Mouse (Mus musculus) MEL (cell line): ENCODE measurements around the gene Cpne8. TPM values are rescaled to one million over a fixed set of nuclear protein-coding genes. Genes with fewer than 3 reads are reported as not detected.

ENCODE experiments used
- DNase-seq: peaks from one replicate; pipeline ENCODE4 v3.0.0; 2011; ENCODE audit warnings: low read depth, low spot score
- H3K27ac ChIP-seq: 2 replicates; pipeline ENCODE4 v1.5.1; 2012; ENCODE audit warnings: low read depth, mild to moderate bottlenecking, control low read depth, low read length, moderate library complexity; ENCODE audit not compliant: control insufficient read depth
- H3K27me3 ChIP-seq, 2 experiments: fragments of 150-350 bp in 1 of 2; sonication (generic) in 1 of 2; 2 replicates each; pipeline ENCODE4 v1.6.1; 2012; ENCODE audit warnings: low read length in 2 of 2, mild to moderate bottlenecking in 2 of 2, improper control_type of control experiment in 1 of 2, moderate library complexity in 1 of 2; ENCODE audit not compliant: insufficient read depth in 2 of 2, control insufficient read depth in 1 of 2
- H3K36me3 ChIP-seq, 2 experiments: 2 replicates each; pipeline ENCODE4 v1.6.1; 2012 to 2014; ENCODE audit warnings: low read length in 2 of 2, improper control_type of control experiment in 1 of 2, inconsistent platforms in 1 of 2, mild to moderate bottlenecking in 1 of 2; ENCODE audit not compliant: insufficient read depth in 2 of 2, control insufficient read depth in 1 of 2
- H3K4me1 ChIP-seq, 2 experiments: fragments of 150-350 bp in 1 of 2; sonication (generic) in 1 of 2; 2 replicates each; pipeline ENCODE4 v1.6.1; 2012; ENCODE audit warnings: low read length in 2 of 2, improper control_type of control experiment in 1 of 2, mild to moderate bottlenecking in 1 of 2; ENCODE audit not compliant: insufficient read depth in 2 of 2, control insufficient read depth in 1 of 2
- H3K4me3 ChIP-seq, 2 experiments: fragments of 150-350 bp in 1 of 2; sonication (generic) in 1 of 2; 2 replicates each; pipeline ENCODE4 v1.5.1; 2012; ENCODE audit warnings: low read depth in 2 of 2, low read length in 2 of 2, mild to moderate bottlenecking in 2 of 2, moderate library complexity in 2 of 2, control low read depth in 1 of 2, improper control_type of control experiment in 1 of 2; ENCODE audit not compliant: control insufficient read depth in 1 of 2, insufficient read depth in 1 of 2
- H3K79me2 ChIP-seq: 2 replicates; pipeline ENCODE4 v1.6.1; 2012; ENCODE audit warnings: mild to moderate bottlenecking, low read length, moderate library complexity; ENCODE audit not compliant: control insufficient read depth, poor library complexity, insufficient read depth
- H3K9ac ChIP-seq: 2 replicates; pipeline ENCODE4 v1.6.1; 2012; ENCODE audit warnings: low read depth, mild to moderate bottlenecking, control low read depth, low read length, moderate library complexity; ENCODE audit not compliant: control insufficient read depth, poor library complexity, severe bottlenecking
- H3K9me3 ChIP-seq: fragments of 150-350 bp; sonication (generic); replicated peaks from 2 replicates; pipeline ENCODE4 v1.6.1; 2012; ENCODE audit warnings: mild to moderate bottlenecking, low read length, improper control_type of control experiment, moderate library complexity; ENCODE audit not compliant: insufficient read depth
- BHLHE40 ChIP-seq: IDR thresholded peaks from 2 replicates; pipeline ENCODE4 v1.6.1; 2012; ENCODE audit warnings: low read depth, mild to moderate bottlenecking, inconsistent platforms, low read length, improper control_type of control experiment, borderline replicate concordance
- CHD1 ChIP-seq: IDR thresholded peaks from 2 replicates; pipeline ENCODE4 v1.6.1; 2012; ENCODE audit warnings: low read depth, mild to moderate bottlenecking, inconsistent platforms, low read length, improper control_type of control experiment
- E2F4 ChIP-seq: IDR thresholded peaks from 2 replicates; pipeline ENCODE4 v1.6.1; 2011; ENCODE audit warnings: low read depth, low read length, improper control_type of control experiment, borderline replicate concordance
- ELF1 ChIP-seq: IDR thresholded peaks from 2 replicates; pipeline ENCODE4 v1.6.1; 2014; ENCODE audit warnings: low read depth, mild to moderate bottlenecking, inconsistent platforms, low read length, improper control_type of control experiment, moderate library complexity
- EP300 ChIP-seq, 2 experiments: IDR thresholded peaks; 2 replicates each; pipeline ENCODE4 v1.6.1; 2011; ENCODE audit warnings: improper control_type of control experiment in 2 of 2, low read length in 2 of 2, low read depth in 1 of 2, mild to moderate bottlenecking in 1 of 2
- ETS1 ChIP-seq: IDR thresholded peaks from 2 replicates; pipeline ENCODE4 v1.6.1; 2012; ENCODE audit warnings: low read depth, mild to moderate bottlenecking, inconsistent platforms, low read length, improper control_type of control experiment, moderate library complexity
- GABPA ChIP-seq: IDR thresholded peaks from 2 replicates; pipeline ENCODE4 v1.6.1; 2012; ENCODE audit warnings: low read depth, mild to moderate bottlenecking, inconsistent platforms, low read length, improper control_type of control experiment, moderate library complexity
- GATA1 ChIP-seq: IDR thresholded peaks from 2 replicates; pipeline ENCODE4 v1.6.1; 2011; ENCODE audit warnings: low read depth, low read length, improper control_type of control experiment
- HCFC1 ChIP-seq: IDR thresholded peaks from 2 replicates; pipeline ENCODE4 v1.6.1; 2012; ENCODE audit warnings: low read depth, mild to moderate bottlenecking, inconsistent platforms, low read length, improper control_type of control experiment, moderate library complexity
- MAFK ChIP-seq: IDR thresholded peaks from 2 replicates; pipeline ENCODE4 v1.6.1; 2011; ENCODE audit warnings: low read depth, mild to moderate bottlenecking, low read length, improper control_type of control experiment, borderline replicate concordance
- MAX ChIP-seq: IDR thresholded peaks from 2 replicates; pipeline ENCODE4 v1.6.1; 2011; ENCODE audit warnings: low read length, improper control_type of control experiment
- MAZ ChIP-seq: IDR thresholded peaks from 2 replicates; pipeline ENCODE4 v1.6.1; 2012; ENCODE audit warnings: low read depth, mild to moderate bottlenecking, inconsistent platforms, low read length, improper control_type of control experiment
- MYB ChIP-seq: IDR thresholded peaks from 2 replicates; pipeline ENCODE4 v1.6.1; 2011; ENCODE audit warnings: mild to moderate bottlenecking, low read depth, low read length, improper control_type of control experiment
- MYC ChIP-seq: IDR thresholded peaks from 2 replicates; pipeline ENCODE4 v1.6.1; 2011; ENCODE audit warnings: low read depth, mild to moderate bottlenecking, low read length, improper control_type of control experiment, moderate library complexity
- NRF1 ChIP-seq: IDR thresholded peaks from 2 replicates; pipeline ENCODE4 v1.6.1; 2014; ENCODE audit warnings: low read depth, mild to moderate bottlenecking, inconsistent platforms, low read length, improper control_type of control experiment, moderate library complexity; ENCODE audit not compliant: poor library complexity, insufficient read depth, severe bottlenecking
- POLR2AphosphoS5 ChIP-seq: IDR thresholded peaks from 2 replicates; pipeline ENCODE4 v1.6.1; 2012; ENCODE audit warnings: low read depth, borderline replicate concordance, mild to moderate bottlenecking, inconsistent platforms, low read length, moderate library complexity, mixed read lengths
- RAD21 ChIP-seq: IDR thresholded peaks from 2 replicates; pipeline ENCODE4 v1.6.1; 2011; ENCODE audit warnings: mild to moderate bottlenecking, low read depth, low read length, improper control_type of control experiment
- RCOR1 ChIP-seq: IDR thresholded peaks from 2 replicates; pipeline ENCODE4 v1.6.1; 2012; ENCODE audit warnings: low read depth, mild to moderate bottlenecking, inconsistent platforms, low read length, improper control_type of control experiment
- SMC3 ChIP-seq: IDR thresholded peaks from 2 replicates; pipeline ENCODE4 v1.6.1; 2011; ENCODE audit warnings: low read depth, low read length, improper control_type of control experiment
- TBP ChIP-seq: IDR thresholded peaks from 2 replicates; pipeline ENCODE4 v1.8.0; 2011; ENCODE audit warnings: low read depth, low read length, improper control_type of control experiment
- TCF12 ChIP-seq: IDR thresholded peaks from 2 replicates; pipeline ENCODE4 v1.6.1; 2014; ENCODE audit warnings: low read depth, mild to moderate bottlenecking, inconsistent platforms, low read length, improper control_type of control experiment, moderate library complexity
- USF1 ChIP-seq: IDR thresholded peaks from 2 replicates; pipeline ENCODE4 v1.6.1; 2014; ENCODE audit warnings: low read depth, mild to moderate bottlenecking, inconsistent platforms, low read length, improper control_type of control experiment, moderate library complexity
- USF2 ChIP-seq, 2 experiments: IDR thresholded peaks; 2 replicates each; pipeline ENCODE4 v1.6.1; 2011 to 2012; ENCODE audit warnings: improper control_type of control experiment in 2 of 2, low read length in 2 of 2, borderline replicate concordance in 1 of 2, inconsistent platforms in 1 of 2, low read depth in 1 of 2, mild to moderate bottlenecking in 1 of 2; ENCODE audit not compliant: insufficient read depth in 1 of 2
- ZC3H11A ChIP-seq: IDR thresholded peaks from 2 replicates; pipeline ENCODE4 v1.6.1; 2012; ENCODE audit warnings: low read depth, mild to moderate bottlenecking, inconsistent platforms, low read length, improper control_type of control experiment
- ZMIZ1 ChIP-seq: IDR thresholded peaks from 2 replicates; pipeline ENCODE4 v1.6.1; 2012; ENCODE audit warnings: low read depth, mild to moderate bottlenecking, inconsistent platforms, low read length, improper control_type of control experiment, moderate library complexity
- ZNF384 ChIP-seq: IDR thresholded peaks from 2 replicates; pipeline ENCODE4 v1.6.1; 2012; ENCODE audit warnings: low read depth, mild to moderate bottlenecking, inconsistent platforms, low read length, improper control_type of control experiment
- polyA plus RNA-seq, 2 experiments: library from polyadenylated mRNA; stranded (reverse) in 1 of 2; unstranded in 1 of 2; fragments of >175 nt in 1 of 2; fragments of >200 nt in 1 of 2; gene quantifications; 2 replicates each; pipeline versions ENCODE4 v1.2.1 to v1.2.4; 2012; ENCODE audit warnings: low replicate concordance in 2 of 2, low read depth in 1 of 2; ENCODE audit not compliant: insufficient read length in 2 of 2, insufficient read depth in 1 of 2, missing spikeins in 1 of 2
- total RNA-seq: library from RNA; depleted of rRNA; stranded (reverse); fragments of 300-350 nt; gene quantifications from 2 replicates; pipeline ENCODE4 v1.2.3, GENCODE M21; 2012

Gene Cpne8
- total and polyA plus RNA-seq, 3 experiments = 18.5 to 50.4 TPM; not detected in 1

DNA sequence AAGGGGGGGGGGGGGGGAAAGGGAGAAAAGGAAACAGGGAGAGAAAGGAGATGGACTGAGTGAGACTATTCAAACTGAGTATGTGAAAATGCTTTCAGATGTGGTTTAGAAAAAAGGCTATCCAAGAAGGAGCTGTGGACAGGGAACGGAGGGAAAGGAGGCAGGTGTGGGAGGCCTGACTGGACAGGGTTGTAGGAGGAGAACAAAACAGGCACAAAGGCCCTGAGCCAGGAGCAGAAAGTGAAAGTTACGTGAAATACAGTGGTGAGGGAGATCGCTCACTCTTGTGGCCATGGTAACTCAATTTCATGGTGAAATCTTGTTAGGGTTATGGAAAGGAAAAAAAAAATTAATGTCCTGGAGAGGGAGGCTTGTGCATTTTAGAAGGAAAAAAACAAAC lies 14.6 kb downstream of the Cpne8 start:
- TF ChIP-seq BHLHE40 = no peak
- TF ChIP-seq MAX = no peak
- no peak for TF ChIP-seq RCOR1
- no peak for TF ChIP-seq USF1
- no peak for TF ChIP-seq MAZ
- no peak for TF ChIP-seq ZC3H11A
- no peak for TF ChIP-seq MYB
- TF ChIP-seq USF2 (IDR thresholded peaks at IDR 0.05; ENCODE audit: borderline replicate concordance in 1 of 2, insufficient read depth in 1 of 2, low read depth in 1 of 2, low read length in 2 of 2) = no peak
- no peak for TF ChIP-seq MYC
- TF ChIP-seq EP300 (IDR thresholded peaks at IDR 0.05; ENCODE audit: low read depth in 1 of 2, low read length in 2 of 2) = no peak
- no peak for TF ChIP-seq TBP
- no peak for TF ChIP-seq HCFC1
- Histone ChIP-seq H3K9me3 (no peaks in the 10 kb centered on the region), H3K9ac (no peak overlapping the region), H3K36me3 (no peaks in the 10 kb centered on the region), H3K79me2 (no peaks in the 10 kb centered on the region), H3K4me1 (no peaks in the 10 kb centered on the region), H3K27me3 (no peaks in the 10 kb centered on the region), H3K27ac (no peak overlapping the region), H3K4me3 (no peak overlapping the region)
- no peak for DNase-seq

DNA sequence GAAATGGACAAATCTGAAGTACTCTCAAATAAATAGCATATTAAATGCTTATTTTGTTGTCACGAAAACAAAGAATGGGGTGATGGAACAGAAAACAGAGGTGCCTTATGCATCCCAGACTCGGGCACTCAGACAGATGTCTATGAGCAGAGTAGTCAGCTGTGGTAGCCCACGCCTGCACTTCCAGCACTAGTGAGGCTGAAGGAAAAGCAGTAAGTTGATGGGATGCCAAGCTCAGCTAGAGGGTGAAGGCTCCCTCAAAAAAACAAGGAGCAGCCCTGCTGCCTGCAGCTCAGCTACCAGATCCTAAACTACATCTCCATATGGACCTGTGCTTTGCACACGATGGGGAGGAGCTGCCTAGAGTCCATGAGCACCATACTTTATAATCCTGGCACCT lies 15.6 kb downstream of the Cpne8 start:
- Histone ChIP-seq H3K79me2 (no peaks in the 10 kb centered on the region), H3K27me3 (no peaks in the 10 kb centered on the region)
- TF ChIP-seq TBP (no peak), MAX (no peak), E2F4 (no peak), NRF1 (no peak), MAFK (no peak), ZC3H11A (no peak), RCOR1 (no peak), BHLHE40 (no peak), ZNF384 (no peak), ZMIZ1 (no peak), ETS1 (no peak), MYB (no peak), GATA1 (no peak), CHD1 (no peak), SMC3 (no peak), ELF1 (no peak), RAD21 (no peak), POLR2AphosphoS5 (no peak), TCF12 (no peak), GABPA (no peak)
- TF ChIP-seq, all 39 proteins: peak for 0
- no peak overlapping the region for H3K9ac ChIP-seq
- H3K4me3 ChIP-seq = no peak overlapping the region
- H3K4me1 ChIP-seq = no peaks in the 10 kb centered on the region
- no peak overlapping the region for H3K27ac ChIP-seq
- H3K36me3 ChIP-seq = no peaks in the 10 kb centered on the region
- H3K9me3 ChIP-seq = no peaks in the 10 kb centered on the region
- DNase-seq = no peak
